Mouse (Mus musculus) lung, postnatal 36 days (tissue): Measurements from ENCODE around the gene Npy2r.

Source experiments
- DNase-seq: peaks from one replicate; pipeline ENCODE4 v3.0.0; 2022; ENCODE audit warnings: mixed read lengths

Gene Npy2r

DNA sequence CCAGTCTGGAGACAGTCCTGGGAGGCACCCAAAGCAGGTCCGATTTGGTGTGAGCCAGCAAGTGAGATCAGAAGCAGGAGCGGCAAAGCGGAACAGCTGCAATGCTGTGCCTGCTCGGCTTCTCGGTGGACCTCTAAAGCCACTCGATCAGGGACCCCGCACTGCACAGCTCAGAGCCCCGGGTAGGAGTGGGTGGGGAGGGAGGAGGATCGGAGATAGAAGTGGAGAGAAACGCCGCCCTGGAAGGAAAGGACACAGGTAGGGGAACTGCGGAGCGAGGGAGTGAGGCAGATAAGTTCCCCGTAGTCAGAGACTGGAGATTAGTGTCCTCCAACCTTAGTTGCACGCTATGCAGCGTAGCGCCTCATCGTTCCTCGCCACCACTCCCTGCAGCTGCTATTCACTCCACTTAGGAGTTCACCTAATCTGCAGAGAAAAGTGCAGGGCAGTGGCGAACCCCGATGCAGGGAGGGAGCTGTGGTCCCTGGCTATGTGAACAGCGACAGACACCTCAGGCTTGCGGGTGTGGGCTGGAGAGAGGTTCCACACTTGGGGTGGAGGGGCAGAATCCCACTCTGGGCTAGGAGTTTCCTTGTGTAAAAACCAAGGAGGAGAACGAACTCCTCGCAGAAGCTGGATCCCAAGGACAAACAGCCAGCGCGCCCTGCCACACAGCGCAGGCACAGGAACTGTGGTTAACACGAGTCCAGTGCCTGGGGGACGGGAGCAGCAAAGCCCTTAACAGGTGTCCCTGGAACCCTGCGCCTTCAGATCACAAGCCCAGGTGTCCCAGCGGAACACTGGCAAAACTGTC lies at the start of gene Npy2r:
Gene Npy2r, minus strand, starts transcription at position 177 of the 814 bp plus-strand sequence.
- no peak for DNase-seq

DNA sequence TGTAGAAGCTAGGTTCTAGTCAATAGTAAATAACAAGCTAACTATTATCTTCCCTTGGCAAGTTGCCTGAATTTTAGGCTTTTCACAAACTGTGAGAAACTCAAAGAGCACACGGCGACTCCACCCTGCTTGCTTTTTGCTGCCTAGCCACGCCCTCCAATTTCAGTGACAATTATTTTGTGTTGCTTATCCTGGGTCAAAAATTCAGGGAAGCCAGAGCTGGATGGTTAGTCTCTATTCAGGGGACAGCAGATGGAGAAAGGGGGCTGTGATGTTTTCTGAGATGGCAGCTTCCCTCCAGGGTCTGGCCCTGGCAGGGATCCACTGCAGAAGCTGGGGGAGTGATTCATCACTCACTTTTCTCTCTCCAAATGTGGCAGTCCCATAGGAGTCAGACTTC lies 9.9 kb upstream of the Npy2r start:
- no peak for DNase-seq

GRCm38 (mm10) chr3:82556311-82556828 lies 8.5 kb upstream of the Npy2r start:
- no peak for DNase-seq

- no peak for DNase-seq
These were observed 2.0 kb upstream of the Npy2r start for GRCm38 (mm10) chr3:82549932-82550331.

DNA sequence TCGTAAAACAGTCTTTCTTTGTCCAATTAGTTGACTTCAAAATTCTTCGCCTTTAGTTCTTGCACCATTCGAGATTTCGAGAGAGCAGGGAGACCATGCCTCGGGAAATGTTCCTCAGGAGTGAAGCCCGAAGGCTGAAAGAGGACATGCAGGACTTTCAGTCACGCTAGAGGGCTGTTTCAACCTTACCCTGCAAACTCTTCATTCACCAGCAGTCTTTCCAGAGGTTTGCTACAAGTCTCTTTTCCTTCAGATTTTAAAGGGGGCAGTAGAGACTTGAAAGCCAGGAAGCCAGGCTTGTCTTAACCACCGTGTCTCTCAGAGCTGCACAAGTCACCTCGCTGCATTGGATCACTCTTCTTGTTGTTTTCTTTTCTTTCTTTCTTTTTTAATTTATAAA lies 869 bp upstream of the Npy2r start:
- no peak for DNase-seq

DNA sequence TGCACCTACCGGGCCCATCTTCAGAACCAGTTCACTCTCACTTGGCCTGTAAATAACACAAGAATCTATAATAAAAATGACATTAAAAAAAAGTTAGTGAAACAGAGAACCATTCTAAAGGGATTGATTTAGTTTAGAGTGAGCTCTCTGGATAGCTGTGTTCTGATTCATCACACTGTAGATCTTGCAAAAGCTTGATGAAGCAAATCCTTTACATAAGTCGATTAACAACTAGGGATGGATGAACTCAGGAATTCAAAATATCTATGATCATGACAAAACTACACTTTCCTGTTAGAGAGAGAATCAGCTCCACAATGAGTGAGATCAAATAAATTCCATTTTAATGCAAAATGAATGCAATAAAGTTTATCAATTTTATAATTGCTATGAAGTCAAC lies 6.4 kb downstream of the Npy2r start:
- DNase-seq, result no peak

DNA sequence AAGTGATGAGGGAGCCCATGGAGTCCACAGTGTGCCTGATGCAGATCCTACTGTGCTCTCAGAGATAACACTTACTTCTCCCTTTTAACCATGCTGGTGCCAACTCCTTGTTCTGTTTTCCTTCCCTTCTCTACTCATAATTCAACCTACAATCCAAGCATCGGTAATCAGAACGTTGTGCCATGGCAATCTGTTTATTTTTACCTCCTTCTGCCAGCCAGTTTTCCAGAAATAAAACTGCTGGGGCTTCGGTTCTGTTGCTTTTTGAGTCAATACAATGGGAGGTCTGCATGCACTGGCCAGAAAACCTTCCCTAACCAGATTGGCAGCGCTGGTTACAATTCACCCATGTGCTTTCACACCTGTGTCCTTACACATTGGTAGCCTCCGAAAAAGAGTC lies 7.9 kb downstream of the Npy2r start:
- DNase-seq, result no peak

DNA sequence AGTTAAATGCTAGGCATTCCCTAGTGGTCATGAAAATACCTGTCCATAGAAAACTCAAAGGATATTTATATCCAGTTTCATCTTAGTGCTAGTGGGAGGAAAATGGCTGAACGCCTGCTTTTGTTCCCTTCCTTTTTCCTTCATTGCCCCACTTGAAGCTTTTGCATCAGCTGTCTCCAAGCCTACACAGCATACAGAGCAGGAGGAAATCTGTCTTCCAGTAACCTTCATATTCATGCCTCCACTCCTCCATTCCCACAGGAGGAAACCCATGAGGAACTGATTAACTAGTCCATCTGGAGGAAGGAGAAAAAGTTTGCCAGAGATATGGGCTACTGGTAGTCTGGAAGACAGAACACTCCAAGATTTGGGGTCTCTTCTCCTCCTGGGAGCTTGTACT lies 23.1 kb downstream of the Npy2r start:
- DNase-seq, result no peak

GRCm38 (mm10) chr3:82498006-82498405 lies 49.9 kb downstream of the Npy2r start:
- DNase-seq, result no peak
